Mouse (Mus musculus) liver, postnatal 0 days (tissue): ENCODE results near the gene Smox.

Source experiments
- CTCF ChIP-seq: sonication (generic); IDR thresholded peaks from 2 replicates; pipeline ENCODE4 v1.5.1; 2016; ENCODE audit warnings: antibody characterized with exemption, low read depth
- EP300 ChIP-seq: IDR thresholded peaks from 2 replicates; pipeline ENCODE4 v1.6.1; 2016; ENCODE audit warnings: antibody characterized with exemption, low read depth, mild to moderate bottlenecking

DNA sequence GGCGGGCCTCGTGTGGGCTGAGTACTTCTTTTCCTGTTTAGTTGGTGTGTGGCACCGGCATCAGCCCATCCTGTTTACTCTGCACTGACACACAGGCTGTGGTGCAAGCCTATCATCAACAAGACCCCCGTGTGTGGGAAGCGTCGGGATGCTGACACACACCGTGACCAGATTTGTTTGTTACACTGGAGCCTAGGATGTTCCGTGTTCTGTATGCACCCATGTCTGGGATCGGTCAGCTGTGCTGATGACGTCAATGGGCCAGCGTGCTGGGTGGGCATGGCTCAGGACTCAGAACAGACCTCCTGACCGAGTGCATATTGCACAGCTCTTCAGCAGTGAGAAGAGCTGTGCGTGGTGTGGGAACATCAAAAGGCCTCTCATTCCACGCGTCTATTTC, 6.2 kb upstream of the Smox start:
- TF ChIP-seq CTCF, result no peak
- no peak for TF ChIP-seq EP300
